Mouse (Mus musculus): ENCODE measurements at regions not wholly inside any gene's neighbourhood (a gene's known extent, or its start where the extent isn't known, plus 50 kb on each side); places are given as distances from the start of the nearest gene placed in this dataset.
"Not testable (repeated sequence)": the region's sequence is repeated elsewhere in the genome, so short reads cannot be mapped to it uniquely, and the experiment has no call there.

- no peak for DNase-seq (ENCODE audit: low spot score)
Observed at GRCm38 (mm10) chr8:113916649-113917048, 68.1 kb upstream of the Adamts18 start.

- DNase-seq (ENCODE audit: low spot score): no peak
Observed at GRCm38 (mm10) chr8:113917197-113917596, 68.7 kb upstream of the Adamts18 start.

- no peak for DNase-seq (ENCODE audit: low spot score)
Observed at GRCm38 (mm10) chr8:113920306-113920705, 71.8 kb upstream of the Adamts18 start.

GRCm38 (mm10) chr8:113923381-113923780 is 74.8 kb upstream of the Adamts18 start:
- DNase-seq (ENCODE audit: low spot score): no peak

GRCm38 (mm10) chr8:113953721-113954120 is 105.2 kb upstream of the Adamts18 start:
- no peak for DNase-seq (ENCODE audit: low spot score)

GRCm38 (mm10) chr8:113956439-113957043 is 108.0 kb upstream of the Adamts18 start:
- no peak for DNase-seq (ENCODE audit: low spot score)

- DNase-seq (ENCODE audit: low spot score): no peak
Observed at GRCm38 (mm10) chr8:113957821-113958220, 109.3 kb upstream of the Adamts18 start.

GRCm38 (mm10) chr8:113975810-113976209 is 127.3 kb upstream of the Adamts18 start:
- no peak for DNase-seq (ENCODE audit: low spot score)

GRCm38 (mm10) chr8:113976626-113977025 is 128.1 kb upstream of the Adamts18 start:
- no peak for DNase-seq (ENCODE audit: low spot score)

GRCm38 (mm10) chr8:113977072-113977471 is 128.5 kb upstream of the Adamts18 start:
- DNase-seq (ENCODE audit: low spot score): no peak

GRCm38 (mm10) chr8:113978946-113979345 is 130.4 kb upstream of the Adamts18 start:
- DNase-seq (ENCODE audit: low spot score): no peak

- no peak for DNase-seq (ENCODE audit: low spot score)
Observed at GRCm38 (mm10) chr8:113979837-113980236, 131.3 kb upstream of the Adamts18 start.

- no peak for DNase-seq (ENCODE audit: low spot score)
Observed at GRCm38 (mm10) chr8:113981339-113981738, 132.8 kb upstream of the Adamts18 start.

- DNase-seq (ENCODE audit: low spot score): no peak
Observed at GRCm38 (mm10) chr8:113984845-113985244, 136.3 kb upstream of the Adamts18 start.

GRCm38 (mm10) chr8:113985471-113985870 is 136.9 kb upstream of the Adamts18 start:
- DNase-seq (ENCODE audit: low spot score): no peak

- DNase-seq (ENCODE audit: low spot score): no peak
Observed at GRCm38 (mm10) chr8:113985948-113986347, 137.4 kb upstream of the Adamts18 start.

- DNase-seq (ENCODE audit: low spot score): no peak
Observed at GRCm38 (mm10) chr8:113990718-113991117, 142.2 kb upstream of the Adamts18 start.

- no peak for DNase-seq (ENCODE audit: low spot score)
Observed at GRCm38 (mm10) chr8:113998881-113999280, 134.5 kb upstream of the Nudt7 start.

- no peak for DNase-seq (ENCODE audit: low spot score)
Observed at GRCm38 (mm10) chr8:114001674-114002073, 131.7 kb upstream of the Nudt7 start.

GRCm38 (mm10) chr8:114004436-114004835 is 128.9 kb upstream of the Nudt7 start:
- DNase-seq (ENCODE audit: low spot score): no peak

GRCm38 (mm10) chr8:114006587-114006986 is 126.8 kb upstream of the Nudt7 start:
- DNase-seq (ENCODE audit: low spot score): no peak

- no peak for DNase-seq (ENCODE audit: low spot score)
Observed at GRCm38 (mm10) chr8:114007103-114007502, 126.3 kb upstream of the Nudt7 start.

GRCm38 (mm10) chr8:114018364-114018763 is 115.0 kb upstream of the Nudt7 start:
- no peak for DNase-seq (ENCODE audit: low spot score)

GRCm38 (mm10) chr8:114030141-114030540 is 103.2 kb upstream of the Nudt7 start:
- DNase-seq (ENCODE audit: low spot score): not testable (repeated sequence)

Measured in c-Kit-positive CD71-positive TER-119-positive erythroid progenitor cells, embryonic 14.5 days (primary cell).